In genomic region chr6:117906590-117907271, GRCm38 (mm10) we compare ENCODE assay signal across 8 mouse cellular contexts. TPM values are rescaled to one million over a fixed set of nuclear protein-coding genes. Genes with fewer than 3 reads are reported as not detected.
A peak's percentile ranks its signal among the peaks of the same experiment; 100 is the strongest.
DNase-seq lines count a peak whose midpoint lies in the region; ATAC-seq lines count a peak whose summit lies in the region.

No protein-coding gene starts in this region.

- ATAC-seq in hindbrain, embryonic 12.5 days (ENCODE audit: low FRiP score), result peak; percentile 99

- H3K9me3 ChIP-seq in hindbrain, embryonic 12.5 days (replicated peaks), result no peaks in the 10 kb centered on the region

- H3K4me2 ChIP-seq in hindbrain, embryonic 12.5 days (replicated peaks), result peak overlapping the region; percentile 97

- no peaks in the 10 kb centered on the region for H3K27me3 ChIP-seq in hindbrain, embryonic 12.5 days

- no peaks in the 10 kb centered on the region for H3K36me3 ChIP-seq in hindbrain, embryonic 12.5 days

- DNase-seq in Muller cell, postnatal 12 days (ENCODE audit: inconsistent ontology term), result peak; percentile 99
- DNase-seq in cerebellum, adult 9-11 months, result peak; percentile 98
- peak; percentile 95 to 98 for DNase-seq in frontal cortex, adult 2 months (ENCODE audit: extremely low spot score in 1 of 2, low spot score in 1 of 2)
- peak; percentile 97 to 98 for DNase-seq in layer of hippocampus, postnatal 14 days (ENCODE audit: low spot score in 2 of 2)
- DNase-seq in lung, postnatal 14 days, result peak; percentile 96
- peak; percentile 93 for DNase-seq in retina, adult 2 months (ENCODE audit: low read depth, low spot score)
- DNase-seq in thymus, postnatal 36 days, result peak; percentile 95 to 98

- H3K4me3 ChIP-seq in hindbrain, embryonic 12.5 days, result peak overlapping the region; percentile 85

- H3K9ac ChIP-seq in hindbrain, embryonic 12.5 days, result peak overlapping the region; percentile 93

- WGBS in hindbrain, embryonic 12.5 days, result under 1% methylated on average over 65 of the region's 68 CpGs

- H3K4me1 ChIP-seq in hindbrain, embryonic 12.5 days, result peaks cover 24% of the 10 kb centered on the region

- peak overlapping the region; percentile 87 for H3K27ac ChIP-seq in hindbrain, embryonic 12.5 days

RNA-seq across cellular contexts. Expression of gene Hnrnpf, which starts 6.6 kb away (rescaled TPM):
- polyA plus RNA-seq in frontal cortex, adult 2 months (2012; rRNA removed), result 121 and 126 TPM in 2 replicates
- 474 and 480 TPM in 2 replicates for polyA plus RNA-seq in hindbrain, embryonic 12.5 days (2016; fragmentation: Nextera tagmentation; extraction: Ambion mirVana)
- 100 to 1,000 TPM; 140 to 154 TPM for total RNA-seq in layer of hippocampus, postnatal 14 days (2021)

RNA-seq across cellular contexts. Expression of gene Fxyd4, which starts 30.8 kb away (rescaled TPM):
- polyA plus RNA-seq in frontal cortex, adult 2 months (2012; rRNA removed), result 0.08 TPM in 1 of 2 replicates, not detected in the other
- polyA plus RNA-seq in hindbrain, embryonic 12.5 days (2016; fragmentation: Nextera tagmentation; extraction: Ambion mirVana), result 1.9 and 3.1 TPM in 2 replicates
- not detected for total RNA-seq in layer of hippocampus, postnatal 14 days (2021)

RNA-seq across cellular contexts. Expression of gene Zfp239, which starts 44.8 kb away (rescaled TPM):
- 24.3 and 26.8 TPM in 2 replicates for polyA plus RNA-seq in frontal cortex, adult 2 months (2012; rRNA removed)
- polyA plus RNA-seq in hindbrain, embryonic 12.5 days (2016; fragmentation: Nextera tagmentation; extraction: Ambion mirVana), result 12.2 and 14.9 TPM in 2 replicates
- 10 to 100 TPM; 31.1 to 36.0 TPM for total RNA-seq in layer of hippocampus, postnatal 14 days (2021)

Comparison
In these comparisons a context has a peak if more than half of its experiments do, and no peak if none do; other contexts are left out.
1. Peak in every context shown above with its lines: DNase-seq, ATAC-seq, H3K4me3 ChIP-seq and H3K27ac ChIP-seq.